Mouse (Mus musculus): ENCODE data around the gene Igf1r. TPM values are rescaled to one million over a fixed set of nuclear protein-coding genes. Genes with fewer than 3 reads are reported as not detected.

The Igf1r gene
- polyA plus RNA-seq, 1 experiment from 2014 or later: 29.7 TPM

DNA sequence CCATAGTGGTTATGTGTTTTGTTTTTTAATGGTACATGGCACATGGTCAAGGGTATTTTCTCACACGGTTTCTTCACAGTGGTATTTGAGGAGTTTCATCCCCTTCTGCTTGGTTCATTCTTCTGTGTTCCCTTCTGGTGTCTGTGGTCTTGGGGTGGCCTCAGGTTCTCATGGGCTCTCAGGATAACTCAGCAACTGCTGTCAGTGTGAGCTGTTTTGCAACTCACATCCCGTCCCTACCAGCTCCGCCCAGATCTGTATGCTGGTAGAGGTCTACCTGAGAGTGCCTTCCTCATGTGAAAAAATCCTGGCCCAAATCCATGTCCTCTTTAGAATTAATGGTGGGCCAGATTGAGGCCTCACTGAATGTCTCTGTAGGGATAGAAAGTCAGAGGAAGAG is 104.4 kb downstream of the Igf1r start:
- peaks cover 41% of the 10 kb centered on the region for H3K4me1 ChIP-seq (ENCODE audit: control insufficient read depth, insufficient read depth, low read length)
- ATAC-seq (ENCODE audit: low FRiP score, low TSS enrichment): no peak
- WGBS: 80% methylated on average over 3 of the region's 3 CpGs

DNA sequence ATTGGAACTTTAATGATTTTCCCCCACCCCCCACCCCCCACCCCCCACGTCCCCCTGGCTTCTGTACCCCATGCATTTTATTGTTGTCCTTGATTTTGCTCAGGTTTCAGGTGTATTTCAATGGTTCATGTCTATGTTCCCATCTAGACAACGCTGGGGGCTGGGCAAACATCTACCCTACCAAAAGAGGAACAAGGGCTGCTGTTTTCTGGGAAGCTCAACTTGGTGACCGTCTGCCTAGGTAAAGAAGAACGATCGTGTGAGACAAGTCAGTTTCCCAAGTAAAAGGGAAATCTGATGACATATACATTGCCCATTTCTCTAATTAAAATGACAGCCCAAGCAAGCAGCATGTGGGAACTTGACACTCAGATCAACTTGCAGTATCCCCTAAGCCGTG is 107.1 kb downstream of the Igf1r start:
- no peaks in the 10 kb centered on the region for H3K36me3 ChIP-seq (ENCODE audit: control insufficient read depth, insufficient read depth, low read length)
- no peak overlapping the region for H3K4me2 ChIP-seq (replicated peaks; ENCODE audit: low read depth, low read length)
- no peak overlapping the region for H3K27ac ChIP-seq (ENCODE audit: low read depth, low read length)
- 65% methylated on average over 6 of the region's 6 CpGs for WGBS
- no peak for ATAC-seq (ENCODE audit: low FRiP score, low TSS enrichment)
- H3K9ac ChIP-seq (ENCODE audit: low read depth, low read length): no peak overlapping the region
- no peaks in the 10 kb centered on the region for H3K27me3 ChIP-seq (ENCODE audit: control insufficient read depth, insufficient read depth, low read length)
- no peak overlapping the region for H3K4me3 ChIP-seq (ENCODE audit: low read length)
- H3K9me3 ChIP-seq (ENCODE audit: control insufficient read depth, low read length): no peaks in the 10 kb centered on the region
- H3K4me1 ChIP-seq (ENCODE audit: control insufficient read depth, insufficient read depth, low read length): peaks cover 50% of the 10 kb centered on the region

More for the DNA sequence above, 104.4 kb downstream of the Igf1r start:
- H3K27me3 ChIP-seq (ENCODE audit: control insufficient read depth, insufficient read depth, low read length): no peaks in the 10 kb centered on the region
- no peak overlapping the region for H3K27ac ChIP-seq (ENCODE audit: low read depth, low read length)
- no peaks in the 10 kb centered on the region for H3K36me3 ChIP-seq (ENCODE audit: control insufficient read depth, insufficient read depth, low read length)
- H3K4me3 ChIP-seq (ENCODE audit: low read length): no peak overlapping the region
- no peak overlapping the region for H3K4me2 ChIP-seq (replicated peaks; ENCODE audit: low read depth, low read length)
- no peak overlapping the region for H3K9ac ChIP-seq (ENCODE audit: low read depth, low read length)
- no peaks in the 10 kb centered on the region for H3K9me3 ChIP-seq (ENCODE audit: control insufficient read depth, low read length)

DNA sequence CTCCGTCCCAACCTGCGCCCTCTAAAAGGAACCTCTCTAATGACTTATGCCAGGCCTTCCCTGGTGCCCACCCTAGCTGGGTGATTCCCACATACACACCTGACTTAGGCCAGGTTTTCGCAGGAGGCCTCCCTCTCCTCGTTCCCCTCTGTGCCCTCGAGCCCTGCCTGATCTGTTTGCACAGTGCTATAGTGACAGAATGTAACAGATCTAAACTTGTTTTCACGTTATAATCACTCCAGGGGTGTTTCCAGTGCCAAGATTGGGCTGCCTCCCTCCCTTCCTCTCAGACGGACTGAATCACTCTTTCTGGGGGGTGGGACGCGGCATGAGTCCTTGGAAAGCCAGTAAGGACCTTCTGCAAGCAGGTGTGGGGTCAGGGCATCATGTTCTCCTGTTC is 108.8 kb downstream of the Igf1r start:
- H3K9ac ChIP-seq (ENCODE audit: low read depth, low read length): no peak overlapping the region
- no peaks in the 10 kb centered on the region for H3K36me3 ChIP-seq (ENCODE audit: control insufficient read depth, insufficient read depth, low read length)
- H3K27ac ChIP-seq (ENCODE audit: low read depth, low read length): no peak overlapping the region
- peaks cover 57% of the 10 kb centered on the region for H3K4me1 ChIP-seq (ENCODE audit: control insufficient read depth, insufficient read depth, low read length)
- no peaks in the 10 kb centered on the region for H3K27me3 ChIP-seq (ENCODE audit: control insufficient read depth, insufficient read depth, low read length)
- no peaks in the 10 kb centered on the region for H3K9me3 ChIP-seq (ENCODE audit: control insufficient read depth, low read length)
- 77% methylated on average over 9 of the region's 9 CpGs for WGBS
- no peak for ATAC-seq (ENCODE audit: low FRiP score, low TSS enrichment)
- H3K4me2 ChIP-seq (replicated peaks; ENCODE audit: low read depth, low read length): no peak overlapping the region
- H3K4me3 ChIP-seq (ENCODE audit: low read length): no peak overlapping the region

DNA sequence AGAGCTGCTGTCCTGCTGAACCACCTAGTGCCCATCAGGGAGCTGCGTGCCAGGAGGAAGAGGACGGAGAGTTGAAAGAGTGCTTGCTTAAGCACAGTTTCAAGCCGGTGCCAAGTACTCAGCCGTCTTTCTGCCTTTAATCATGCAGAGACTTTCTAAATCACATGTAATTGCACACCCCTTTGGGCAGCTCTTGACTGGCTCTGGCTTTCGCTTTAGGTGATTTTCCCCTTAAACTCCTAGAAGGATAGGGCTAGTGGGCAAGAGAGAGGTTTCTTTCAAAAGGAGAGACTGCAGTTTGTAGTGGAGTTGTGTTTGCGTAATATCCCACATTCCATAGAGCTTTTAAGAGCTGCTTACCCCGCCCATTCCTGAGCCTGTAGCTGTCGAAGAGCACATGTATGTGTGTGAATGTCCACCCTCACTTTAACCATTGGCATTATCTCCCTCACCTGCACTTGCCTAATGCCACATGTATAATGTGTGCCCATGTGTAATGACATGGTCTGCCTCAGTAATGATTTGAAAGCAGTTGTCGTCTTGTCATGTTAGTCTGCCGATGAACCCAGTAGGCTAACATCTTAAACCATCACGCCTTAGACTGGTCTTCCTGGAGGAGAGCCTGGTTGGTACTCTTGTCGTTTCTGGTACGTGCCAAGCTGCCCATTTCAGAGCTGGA is 109.7 kb downstream of the Igf1r start:
- H3K9ac ChIP-seq (ENCODE audit: low read depth, low read length): no peak overlapping the region
- WGBS: 70% methylated on average over 13 of the region's 13 CpGs
- H3K4me1 ChIP-seq (ENCODE audit: control insufficient read depth, insufficient read depth, low read length): peaks cover 57% of the 10 kb centered on the region
- H3K4me3 ChIP-seq (ENCODE audit: low read length): no peak overlapping the region
- no peaks in the 10 kb centered on the region for H3K9me3 ChIP-seq (ENCODE audit: control insufficient read depth, low read length)
- no peak overlapping the region for H3K27ac ChIP-seq (ENCODE audit: low read depth, low read length)
- no peaks in the 10 kb centered on the region for H3K36me3 ChIP-seq (ENCODE audit: control insufficient read depth, insufficient read depth, low read length)
- no peak overlapping the region for H3K4me2 ChIP-seq (replicated peaks; ENCODE audit: low read depth, low read length)
- H3K27me3 ChIP-seq (ENCODE audit: control insufficient read depth, insufficient read depth, low read length): no peaks in the 10 kb centered on the region
- no peak for ATAC-seq (ENCODE audit: low FRiP score, low TSS enrichment)

DNA sequence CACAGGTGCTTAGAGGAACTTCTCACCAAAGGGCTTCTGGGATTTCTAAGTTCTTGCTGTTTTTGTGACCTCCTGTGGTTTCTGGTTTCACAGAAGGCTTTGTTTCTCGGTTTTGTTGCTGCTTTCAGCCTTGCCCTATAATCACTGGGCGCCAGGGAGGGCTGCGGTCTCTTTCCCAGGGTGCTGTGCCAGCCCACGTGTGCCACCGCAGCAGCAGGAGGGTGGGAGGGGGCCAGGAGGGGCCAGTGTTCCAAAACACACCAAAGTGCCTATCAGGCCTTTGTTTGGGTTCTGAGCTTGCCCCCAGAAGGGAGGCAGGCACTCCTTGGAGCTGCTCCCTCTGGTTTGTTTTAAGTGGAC is 110.2 kb downstream of the Igf1r start:
- H3K9ac ChIP-seq (ENCODE audit: low read depth, low read length): no peak overlapping the region
- no peaks in the 10 kb centered on the region for H3K9me3 ChIP-seq (ENCODE audit: control insufficient read depth, low read length)
- no peak overlapping the region for H3K4me3 ChIP-seq (ENCODE audit: low read length)
- H3K27ac ChIP-seq (ENCODE audit: low read depth, low read length): peak overlapping the region; percentile 47; the same call in 1 of the 2 replicates
- WGBS: 35% methylated on average over 5 of the region's 5 CpGs
- H3K27me3 ChIP-seq (ENCODE audit: control insufficient read depth, insufficient read depth, low read length): no peaks in the 10 kb centered on the region
- H3K4me1 ChIP-seq (ENCODE audit: control insufficient read depth, insufficient read depth, low read length): peaks cover 52% of the 10 kb centered on the region
- no peaks in the 10 kb centered on the region for H3K36me3 ChIP-seq (ENCODE audit: control insufficient read depth, insufficient read depth, low read length)
- no peak for ATAC-seq (ENCODE audit: low FRiP score, low TSS enrichment)
- no peak overlapping the region for H3K4me2 ChIP-seq (replicated peaks; ENCODE audit: low read depth, low read length)

DNA sequence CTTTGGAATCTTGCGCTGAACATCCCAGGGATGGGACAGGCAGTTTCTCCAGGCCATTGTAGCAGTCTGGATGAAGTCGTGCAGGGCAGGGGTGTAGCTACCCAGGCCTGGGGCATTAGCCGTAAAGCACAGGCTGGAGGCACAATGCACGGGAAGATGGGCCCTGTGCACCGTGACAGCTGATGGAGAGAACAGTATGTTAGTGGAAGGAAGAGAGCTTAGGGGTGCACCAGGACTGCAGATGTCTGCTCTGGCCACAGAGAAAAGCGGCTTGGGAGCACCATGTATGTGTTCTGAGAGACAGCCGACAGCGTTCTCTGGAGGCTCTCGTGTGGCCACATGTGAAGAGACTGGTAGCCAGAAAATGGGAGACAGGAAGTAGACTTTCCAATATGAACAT is 111.1 kb downstream of the Igf1r start:
- ATAC-seq (ENCODE audit: low FRiP score, low TSS enrichment): no peak
- H3K9ac ChIP-seq (ENCODE audit: low read depth, low read length): no peak overlapping the region
- no peaks in the 10 kb centered on the region for H3K36me3 ChIP-seq (ENCODE audit: control insufficient read depth, insufficient read depth, low read length)
- no peak overlapping the region for H3K4me3 ChIP-seq (ENCODE audit: low read length)
- no peak overlapping the region for H3K4me2 ChIP-seq (replicated peaks; ENCODE audit: low read depth, low read length)
- H3K4me1 ChIP-seq (ENCODE audit: control insufficient read depth, insufficient read depth, low read length): peaks cover 51% of the 10 kb centered on the region
- no peak overlapping the region for H3K27ac ChIP-seq (ENCODE audit: low read depth, low read length)
- H3K9me3 ChIP-seq (ENCODE audit: control insufficient read depth, low read length): no peaks in the 10 kb centered on the region
- H3K27me3 ChIP-seq (ENCODE audit: control insufficient read depth, insufficient read depth, low read length): no peaks in the 10 kb centered on the region
- 83% methylated on average over 9 of the region's 9 CpGs for WGBS

DNA sequence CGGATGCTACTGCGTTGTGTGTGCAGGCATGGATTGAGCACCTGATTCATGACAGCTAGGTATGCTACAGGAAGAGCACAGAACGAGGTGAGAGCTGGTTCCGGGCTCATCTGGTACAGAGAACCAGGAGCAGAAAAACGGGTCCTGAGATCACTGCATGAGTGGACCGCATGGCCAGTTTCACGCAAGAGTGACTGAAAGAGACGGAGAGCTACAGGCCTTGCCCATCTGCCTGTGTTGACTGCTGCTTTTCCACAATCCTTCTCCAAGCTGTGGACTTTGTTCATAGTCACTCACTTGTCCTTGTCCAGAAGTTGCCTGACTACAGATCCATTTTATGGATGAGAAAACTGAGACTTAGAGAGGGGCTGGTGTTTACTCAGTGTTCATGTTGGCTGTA is 111.5 kb downstream of the Igf1r start:
- Histone ChIP-seq H3K4me1 (ENCODE audit: control insufficient read depth, insufficient read depth, low read length) (peaks cover 54% of the 10 kb centered on the region), H3K27me3 (ENCODE audit: control insufficient read depth, insufficient read depth, low read length) (no peaks in the 10 kb centered on the region), H3K9me3 (ENCODE audit: control insufficient read depth, low read length) (no peaks in the 10 kb centered on the region), H3K9ac (ENCODE audit: low read depth, low read length) (no peak overlapping the region), H3K4me2 (replicated peaks; ENCODE audit: low read depth, low read length) (no peak overlapping the region), H3K4me3 (ENCODE audit: low read length) (no peak overlapping the region), H3K36me3 (ENCODE audit: control insufficient read depth, insufficient read depth, low read length) (no peaks in the 10 kb centered on the region), H3K27ac (ENCODE audit: low read depth, low read length) (no peak overlapping the region)
- no peak for ATAC-seq (ENCODE audit: low FRiP score, low TSS enrichment)
- WGBS: 75% methylated on average over 8 of the region's 8 CpGs

DNA sequence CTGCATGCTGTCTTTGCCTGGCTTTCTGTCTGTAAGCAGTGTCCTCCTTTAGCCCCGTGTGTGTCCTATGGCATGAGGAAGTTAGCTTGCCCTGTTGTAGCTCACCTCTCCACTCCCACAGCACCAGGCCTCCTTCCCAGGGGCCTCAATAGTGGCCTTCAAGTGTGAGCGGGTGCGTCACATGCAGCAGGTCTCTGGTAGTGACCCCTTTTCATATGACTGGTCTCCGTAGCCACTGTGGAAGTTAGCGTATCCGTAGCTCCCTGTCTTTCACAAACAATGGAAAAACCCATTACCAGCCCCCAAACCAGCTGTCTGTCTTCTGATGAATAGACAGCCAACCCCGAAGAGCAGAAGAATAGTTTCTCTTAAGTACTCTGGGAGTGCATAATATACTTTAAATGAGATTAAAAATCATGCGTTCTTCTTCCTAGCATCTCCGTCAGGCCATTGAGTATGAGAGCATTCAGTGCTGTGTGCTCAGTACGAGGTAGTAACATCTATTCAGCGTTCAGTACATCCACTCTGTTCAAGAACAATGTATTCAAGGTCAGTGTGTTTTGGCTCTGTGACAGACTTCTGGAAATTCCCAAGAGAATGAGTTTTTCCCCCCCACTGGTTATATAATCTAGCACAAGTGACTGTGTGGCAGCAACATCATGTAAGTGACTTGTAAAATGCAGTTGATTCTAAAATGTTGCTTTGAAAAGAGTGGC is 112.2 kb downstream of the Igf1r start:
- Histone ChIP-seq H3K9ac (ENCODE audit: low read depth, low read length) (no peak overlapping the region), H3K27ac (ENCODE audit: low read depth, low read length) (peak overlapping the region; percentile 37), H3K36me3 (ENCODE audit: control insufficient read depth, insufficient read depth, low read length) (no peaks in the 10 kb centered on the region), H3K27me3 (ENCODE audit: control insufficient read depth, insufficient read depth, low read length) (no peaks in the 10 kb centered on the region), H3K4me3 (ENCODE audit: low read length) (no peak overlapping the region), H3K9me3 (ENCODE audit: control insufficient read depth, low read length) (no peaks in the 10 kb centered on the region), H3K4me2 (replicated peaks; ENCODE audit: low read depth, low read length) (no peak overlapping the region), H3K4me1 (ENCODE audit: control insufficient read depth, insufficient read depth, low read length) (peaks cover 54% of the 10 kb centered on the region)
- WGBS: 46% methylated on average over 11 of the region's 11 CpGs
- ATAC-seq (ENCODE audit: low FRiP score, low TSS enrichment): peak; percentile 25

DNA sequence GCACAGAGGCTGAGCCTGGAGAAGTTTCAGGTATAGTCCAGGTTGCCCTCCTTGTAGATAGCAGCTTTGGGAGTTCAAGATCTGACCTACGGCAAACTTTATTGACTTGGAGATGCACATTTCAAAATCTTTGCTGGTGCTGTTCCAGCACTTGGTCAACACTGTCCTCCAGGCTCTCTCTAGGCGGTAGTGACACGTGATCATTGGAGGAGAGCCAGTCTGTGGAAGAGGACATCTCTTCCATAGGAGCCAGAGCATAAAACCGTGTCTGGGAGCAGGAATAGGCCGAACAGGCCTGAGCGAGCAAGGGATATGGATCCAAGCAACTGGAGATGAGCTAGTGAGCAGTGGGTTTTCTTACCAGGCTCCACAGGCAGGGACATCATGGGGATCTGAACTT is 113.3 kb downstream of the Igf1r start:
- no peak overlapping the region for H3K4me3 ChIP-seq (ENCODE audit: low read length)
- H3K36me3 ChIP-seq (ENCODE audit: control insufficient read depth, insufficient read depth, low read length): no peaks in the 10 kb centered on the region
- H3K9ac ChIP-seq (ENCODE audit: low read depth, low read length): no peak overlapping the region
- H3K27ac ChIP-seq (ENCODE audit: low read depth, low read length): no peak overlapping the region
- no peak overlapping the region for H3K4me2 ChIP-seq (replicated peaks; ENCODE audit: low read depth, low read length)
- no peak for ATAC-seq (ENCODE audit: low FRiP score, low TSS enrichment)
- no peaks in the 10 kb centered on the region for H3K9me3 ChIP-seq (ENCODE audit: control insufficient read depth, low read length)
- 76% methylated on average over 6 of the region's 6 CpGs for WGBS
- peaks cover 52% of the 10 kb centered on the region for H3K4me1 ChIP-seq (ENCODE audit: control insufficient read depth, insufficient read depth, low read length)
- no peaks in the 10 kb centered on the region for H3K27me3 ChIP-seq (ENCODE audit: control insufficient read depth, insufficient read depth, low read length)

Data from kidney, embryonic 14.5 days (tissue).